Mouse (Mus musculus) bone marrow, adult 2 months (tissue): ENCODE data around the gene Gm45713.

ENCODE experiments used
- CTCF ChIP-seq: fragments of 200-500 bp; IDR thresholded peaks from 2 replicates; pipeline ENCODE4 v1.5.1; 2011; ENCODE audit warnings: low read length, control low read depth; ENCODE audit not compliant: control insufficient read depth, insufficient read depth
- POLR2A ChIP-seq: fragments of 200-500 bp; IDR thresholded peaks from 2 replicates; pipeline ENCODE4 v1.6.1; 2011; ENCODE audit warnings: low read depth, mild to moderate bottlenecking, control low read depth, low read length, borderline replicate concordance; ENCODE audit not compliant: control insufficient read depth

- TF ChIP-seq CTCF (no peak), POLR2A (no peak)
Observed at GRCm38 (mm10) chr7:45129776-45130512, 6.1 kb downstream of the Gm45713 start.
